Mouse (Mus musculus) midbrain, embryonic 14.5 days (tissue): ENCODE results near the gene Wdr70. TPM values are rescaled to one million over a fixed set of nuclear protein-coding genes. Genes with fewer than 3 reads are reported as not detected.

Source experiments
- ATAC-seq: fragments of 200-750 bp; cut with Nextera tagmentation; 2 replicates; pipeline ENCODE4 v1.8.0; 2017; ENCODE audit warnings: moderate number of reproducible peaks, moderate library complexity; ENCODE audit not compliant: low FRiP score, low TSS enrichment
- DNase-seq: peaks from one replicate; pipeline ENCODE4 v3.0.0-alpha.2; 2015
- H3K27ac ChIP-seq: fragments of 300-500 bp; sonication (generic); replicated peaks from 2 replicates; pipeline ENCODE4 v1.5.1; 2014; ENCODE audit warnings: mild to moderate bottlenecking, low read depth, low read length, moderate library complexity
- H3K27me3 ChIP-seq: fragments of 300-500 bp; sonication (generic); 2 replicates; pipeline ENCODE4 v1.6.1; 2014; ENCODE audit warnings: low read length, control low read depth, mixed read lengths; ENCODE audit not compliant: control insufficient read depth, insufficient read depth
- H3K36me3 ChIP-seq: fragments of 300-500 bp; sonication (generic); 2 replicates; pipeline ENCODE4 v1.6.1; 2014; ENCODE audit warnings: low read length, control low read depth; ENCODE audit not compliant: control insufficient read depth, insufficient read depth
- H3K4me1 ChIP-seq: fragments of 300-500 bp; sonication (generic); 2 replicates; pipeline ENCODE4 v1.6.1; 2014; ENCODE audit warnings: mild to moderate bottlenecking, antibody characterized with exemption, low read length, control low read depth; ENCODE audit not compliant: control insufficient read depth, insufficient read depth
- H3K4me2 ChIP-seq: fragments of 300-500 bp; sonication (generic); 2 replicates; pipeline ENCODE4 v1.6.1; 2014; ENCODE audit warnings: mild to moderate bottlenecking, low read length, moderate library complexity
- H3K4me3 ChIP-seq: fragments of 300-500 bp; sonication (generic); replicated peaks from 2 replicates; pipeline ENCODE4 v1.5.1; 2014; ENCODE audit warnings: low read depth, low read length
- H3K9ac ChIP-seq: fragments of 300-500 bp; sonication (generic); replicated peaks from 2 replicates; pipeline ENCODE4 v1.6.1; 2014; ENCODE audit warnings: mild to moderate bottlenecking, low read length, moderate library complexity
- H3K9me3 ChIP-seq: fragments of 300-500 bp; sonication (generic); 2 replicates; pipeline ENCODE4 v1.6.1; 2016; ENCODE audit warnings: low read length, control low read depth, mixed read lengths; ENCODE audit not compliant: control insufficient read depth
- WGBS: fragments of 180-500 bp; shearing (Covaris S2); extraction: QIAGEN DNeasy Blood & Tissue Kit; methylation state at CpG from one replicate; pipeline ENCODE4 v1.1.7; 2014; 5-methylcytosine and 5-hydroxymethylcytosine counted together
- polyA plus RNA-seq: library from polyadenylated mRNA; unstranded; fragments of >200 nt; fragmentation: Nextera tagmentation; extraction: Ambion mirVana; gene quantifications from 2 replicates; pipeline ENCODE4 v1.2.1, GENCODE M21; 2014

Wdr70 gene
- polyA plus RNA-seq, 1 experiment from 2014 or later, result 70.6 TPM

- ATAC-seq (no peak), DNase-seq (no peak)
- H3K9ac ChIP-seq, result no peak overlapping the region
- 90% methylated on average over 1 of the region's 1 CpGs for WGBS
- H3K36me3 ChIP-seq, result peaks cover 4% of the 10 kb centered on the region; the same call in 1 of the 2 replicates
- H3K4me2 ChIP-seq, result no peak overlapping the region
- no peaks in the 10 kb centered on the region for H3K27me3 ChIP-seq
- H3K4me1 ChIP-seq, result no peaks in the 10 kb centered on the region
- H3K4me3 ChIP-seq, result no peak overlapping the region
- H3K27ac ChIP-seq, result no peak overlapping the region
- no peaks in the 10 kb centered on the region for H3K9me3 ChIP-seq
Measured at GRCm38 (mm10) chr15:7978640-7979039, 120.4 kb downstream of the Wdr70 start.

- no peak for DNase-seq
- no peak overlapping the region for H3K4me2 ChIP-seq
- WGBS, result 32% methylated on average over 9 of the region's 9 CpGs
Measured at GRCm38 (mm10) chr15:7976775-7977174, 122.2 kb downstream of the Wdr70 start.

GRCm38 (mm10) chr15:7974368-7974767 lies 124.6 kb downstream of the Wdr70 start:
- WGBS, result 86% methylated on average over 8 of the region's 8 CpGs
- DNase-seq (no peak), ATAC-seq (no peak)
- Histone ChIP-seq H3K36me3 (peaks cover 4% of the 10 kb centered on the region; the same call in 1 of the 2 replicates), H3K4me2 (no peak overlapping the region), H3K27me3 (no peaks in the 10 kb centered on the region), H3K27ac (no peak overlapping the region), H3K9me3 (no peaks in the 10 kb centered on the region), H3K4me1 (no peaks in the 10 kb centered on the region), H3K4me3 (no peak overlapping the region), H3K9ac (no peak overlapping the region)

More at GRCm38 (mm10) chr15:7976775-7977174, 122.2 kb downstream of the Wdr70 start:
- H3K4me1 ChIP-seq, result no peaks in the 10 kb centered on the region
- no peak overlapping the region for H3K4me3 ChIP-seq
- H3K9ac ChIP-seq, result no peak overlapping the region
- no peak for ATAC-seq
- no peak overlapping the region for H3K27ac ChIP-seq
- H3K36me3 ChIP-seq, result peaks cover 4% of the 10 kb centered on the region; the same call in 1 of the 2 replicates
- H3K9me3 ChIP-seq, result no peaks in the 10 kb centered on the region
- H3K27me3 ChIP-seq, result no peaks in the 10 kb centered on the region

- Histone ChIP-seq H3K9me3 (no peaks in the 10 kb centered on the region), H3K4me2 (no peak overlapping the region), H3K9ac (no peak overlapping the region), H3K36me3 (peaks cover 4% of the 10 kb centered on the region; the same call in 1 of the 2 replicates), H3K27me3 (no peaks in the 10 kb centered on the region), H3K27ac (no peak overlapping the region), H3K4me3 (no peak overlapping the region), H3K4me1 (no peaks in the 10 kb centered on the region)
- no peak for DNase-seq
- 97% methylated on average over 5 of the region's 5 CpGs for WGBS
- no peak for ATAC-seq
Measured at GRCm38 (mm10) chr15:7972528-7972927, 126.5 kb downstream of the Wdr70 start.

GRCm38 (mm10) chr15:7962786-7963185 lies 136.2 kb downstream of the Wdr70 start:
- no peak for DNase-seq
- WGBS, result 93% methylated on average over 6 of the region's 6 CpGs
- H3K9me3 ChIP-seq, result no peaks in the 10 kb centered on the region

GRCm38 (mm10) chr15:7961489-7961888 lies 137.5 kb downstream of the Wdr70 start:
- Histone ChIP-seq H3K4me1 (no peaks in the 10 kb centered on the region), H3K27me3 (no peaks in the 10 kb centered on the region), H3K9me3 (no peaks in the 10 kb centered on the region), H3K36me3 (no peaks in the 10 kb centered on the region), H3K27ac (no peak overlapping the region), H3K4me2 (no peak overlapping the region), H3K4me3 (no peak overlapping the region), H3K9ac (no peak overlapping the region)
- DNase-seq (no peak), ATAC-seq (no peak)
- 24% methylated on average over 2 of the region's 2 CpGs for WGBS

More at GRCm38 (mm10) chr15:7962786-7963185, 136.2 kb downstream of the Wdr70 start:
- H3K4me2 ChIP-seq, result no peak overlapping the region
- H3K4me1 ChIP-seq, result no peaks in the 10 kb centered on the region
- no peak overlapping the region for H3K4me3 ChIP-seq
- no peak overlapping the region for H3K9ac ChIP-seq
- ATAC-seq, result no peak
- H3K27me3 ChIP-seq, result no peaks in the 10 kb centered on the region
- H3K36me3 ChIP-seq, result no peaks in the 10 kb centered on the region
- H3K27ac ChIP-seq, result no peak overlapping the region

- Histone ChIP-seq H3K27ac (no peak overlapping the region), H3K36me3 (no peaks in the 10 kb centered on the region), H3K27me3 (no peaks in the 10 kb centered on the region), H3K4me1 (no peaks in the 10 kb centered on the region), H3K4me2 (no peak overlapping the region), H3K9me3 (no peaks in the 10 kb centered on the region), H3K4me3 (no peak overlapping the region), H3K9ac (no peak overlapping the region)
- DNase-seq (no peak), ATAC-seq (no peak)
- 86% methylated on average over 1 of the region's 1 CpGs for WGBS
Measured at GRCm38 (mm10) chr15:7956899-7957298, 142.1 kb downstream of the Wdr70 start.

GRCm38 (mm10) chr15:7950561-7950960 lies 148.4 kb downstream of the Wdr70 start:
- DNase-seq (no peak), ATAC-seq (no peak)
- H3K4me1 ChIP-seq, result no peaks in the 10 kb centered on the region
- WGBS, result 96% methylated on average over 7 of the region's 7 CpGs
- H3K27ac ChIP-seq, result no peak overlapping the region
- no peaks in the 10 kb centered on the region for H3K27me3 ChIP-seq
- H3K4me2 ChIP-seq, result no peak overlapping the region
- no peaks in the 10 kb centered on the region for H3K36me3 ChIP-seq
- no peak overlapping the region for H3K4me3 ChIP-seq
- H3K9me3 ChIP-seq, result no peaks in the 10 kb centered on the region
- H3K9ac ChIP-seq, result no peak overlapping the region

GRCm38 (mm10) chr15:7941690-7942089 lies 157.3 kb downstream of the Wdr70 start:
- Histone ChIP-seq H3K27me3 (no peaks in the 10 kb centered on the region), H3K4me2 (no peak overlapping the region), H3K4me1 (no peaks in the 10 kb centered on the region), H3K9me3 (no peaks in the 10 kb centered on the region), H3K4me3 (no peak overlapping the region), H3K9ac (no peak overlapping the region), H3K36me3 (no peaks in the 10 kb centered on the region), H3K27ac (no peak overlapping the region)
- DNase-seq, result no peak
- WGBS, result 42% methylated on average over 3 of the region's 3 CpGs
- ATAC-seq, result no peak
